Mouse (Mus musculus): ENCODE data around the gene Pctp. TPM values are rescaled to one million over a fixed set of nuclear protein-coding genes. Genes with fewer than 3 reads are reported as not detected.

Gene Pctp
- polyA plus RNA-seq, 1 experiment, result 12.3 TPM

DNA sequence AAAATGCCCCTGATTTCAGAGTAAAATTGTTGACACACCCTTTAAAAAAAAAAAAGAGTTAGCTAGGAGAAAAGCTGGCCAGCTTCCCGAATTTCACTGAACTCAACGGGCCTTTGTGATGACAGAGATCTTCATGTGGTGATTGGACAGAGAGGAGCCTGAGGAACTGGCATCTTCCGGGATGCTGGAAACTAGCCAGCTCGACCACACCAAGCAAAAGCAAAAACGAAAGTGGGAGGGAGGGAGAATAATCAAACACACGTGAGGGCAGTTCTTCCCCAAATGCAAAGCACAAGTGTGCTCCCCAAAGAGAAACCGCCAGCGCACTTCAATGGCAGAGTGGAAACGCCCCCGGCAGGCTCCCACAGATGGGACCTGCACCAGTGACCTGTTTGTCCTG is 26.7 kb upstream of the Pctp start:
- peak overlapping the region; percentile 12; the same call in 1 of the 2 replicates for H3K4me3 ChIP-seq (ENCODE audit: insufficient read depth, low read depth, low read length)
- 13% methylated on average over 10 of the region's 10 CpGs for WGBS
- H3K27me3 ChIP-seq (replicated peaks; ENCODE audit: control insufficient read depth, insufficient read depth, low read length), result peaks cover 2% of the 10 kb centered on the region; the same call in 1 of the 2 replicates
- H3K27ac ChIP-seq (ENCODE audit: insufficient read depth, low read depth, low read length), result no peak overlapping the region
- peak; percentile 75 for DNase-seq
- no peak for TF ChIP-seq POLR2A (IDR thresholded peaks at IDR 0.05; ENCODE audit: low read depth, low read length)
- TF ChIP-seq CTCF (conservative IDR thresholded peaks at IDR 0.05; ENCODE audit: insufficient read depth, insufficient read length, low read depth, low read length), result no peak
- no peaks in the 10 kb centered on the region for H3K36me3 ChIP-seq (ENCODE audit: control insufficient read depth, insufficient read depth, low read length)
- H3K4me1 ChIP-seq (ENCODE audit: control insufficient read depth, insufficient read depth, low read length), result no peaks in the 10 kb centered on the region

GRCm38 (mm10) chr11:90028746-90029145 is 26.1 kb upstream of the Pctp start:
- H3K27ac ChIP-seq (ENCODE audit: insufficient read depth, low read depth, low read length), result no peak overlapping the region
- H3K4me3 ChIP-seq (ENCODE audit: insufficient read depth, low read depth, low read length), result no peak overlapping the region
- DNase-seq, result no peak
- peaks cover 2% of the 10 kb centered on the region; the same call in 1 of the 2 replicates for H3K27me3 ChIP-seq (replicated peaks; ENCODE audit: control insufficient read depth, insufficient read depth, low read length)
- no peaks in the 10 kb centered on the region for H3K36me3 ChIP-seq (ENCODE audit: control insufficient read depth, insufficient read depth, low read length)
- 93% methylated on average over 8 of the region's 8 CpGs for WGBS
- no peak for TF ChIP-seq CTCF (conservative IDR thresholded peaks at IDR 0.05; ENCODE audit: insufficient read depth, insufficient read length, low read depth, low read length)
- H3K4me1 ChIP-seq (ENCODE audit: control insufficient read depth, insufficient read depth, low read length), result no peaks in the 10 kb centered on the region

GRCm38 (mm10) chr11:90027216-90027615 is 24.5 kb upstream of the Pctp start:
- DNase-seq, result no peak
- no peak for TF ChIP-seq CTCF (conservative IDR thresholded peaks at IDR 0.05; ENCODE audit: insufficient read depth, insufficient read length, low read depth, low read length)
- no peak for TF ChIP-seq POLR2A (IDR thresholded peaks at IDR 0.05; ENCODE audit: low read depth, low read length)
- WGBS, result 48% methylated on average over 7 of the region's 7 CpGs
- H3K27ac ChIP-seq (ENCODE audit: insufficient read depth, low read depth, low read length), result no peak overlapping the region
- no peaks in the 10 kb centered on the region for H3K27me3 ChIP-seq (replicated peaks; ENCODE audit: control insufficient read depth, insufficient read depth, low read length)
- H3K36me3 ChIP-seq (ENCODE audit: control insufficient read depth, insufficient read depth, low read length), result no peaks in the 10 kb centered on the region
- no peak overlapping the region for H3K4me3 ChIP-seq (ENCODE audit: insufficient read depth, low read depth, low read length)
- H3K4me1 ChIP-seq (ENCODE audit: control insufficient read depth, insufficient read depth, low read length), result no peaks in the 10 kb centered on the region

- TF ChIP-seq CTCF (conservative IDR thresholded peaks at IDR 0.05; ENCODE audit: insufficient read depth, insufficient read length, low read depth, low read length) (no peak), POLR2A (IDR thresholded peaks at IDR 0.05; ENCODE audit: low read depth, low read length) (no peak)
- H3K27me3 ChIP-seq (replicated peaks; ENCODE audit: control insufficient read depth, insufficient read depth, low read length), result no peaks in the 10 kb centered on the region
- no peaks in the 10 kb centered on the region for H3K36me3 ChIP-seq (ENCODE audit: control insufficient read depth, insufficient read depth, low read length)
- WGBS, result 69% methylated on average over 5 of the region's 5 CpGs
- H3K27ac ChIP-seq (ENCODE audit: insufficient read depth, low read depth, low read length), result no peak overlapping the region
- H3K4me1 ChIP-seq (ENCODE audit: control insufficient read depth, insufficient read depth, low read length), result no peaks in the 10 kb centered on the region
- no peak for DNase-seq
- H3K4me3 ChIP-seq (ENCODE audit: insufficient read depth, low read depth, low read length), result no peak overlapping the region
These were observed 24.1 kb upstream of the Pctp start for GRCm38 (mm10) chr11:90026802-90027174.

GRCm38 (mm10) chr11:90025891-90026801 is 23.5 kb upstream of the Pctp start:
- DNase-seq, result peak; percentile 44
- Histone ChIP-seq H3K27me3 (replicated peaks; ENCODE audit: control insufficient read depth, insufficient read depth, low read length) (no peaks in the 10 kb centered on the region), H3K4me1 (ENCODE audit: control insufficient read depth, insufficient read depth, low read length) (no peaks in the 10 kb centered on the region), H3K4me3 (ENCODE audit: insufficient read depth, low read depth, low read length) (no peak overlapping the region), H3K27ac (ENCODE audit: insufficient read depth, low read depth, low read length) (no peak overlapping the region), H3K36me3 (ENCODE audit: control insufficient read depth, insufficient read depth, low read length) (no peaks in the 10 kb centered on the region)
- TF ChIP-seq POLR2A (IDR thresholded peaks at IDR 0.05; ENCODE audit: low read depth, low read length) (no peak), CTCF (conservative IDR thresholded peaks at IDR 0.05; ENCODE audit: insufficient read depth, insufficient read length, low read depth, low read length) (no peak)
- 29% methylated on average over 14 of the region's 14 CpGs for WGBS

DNA sequence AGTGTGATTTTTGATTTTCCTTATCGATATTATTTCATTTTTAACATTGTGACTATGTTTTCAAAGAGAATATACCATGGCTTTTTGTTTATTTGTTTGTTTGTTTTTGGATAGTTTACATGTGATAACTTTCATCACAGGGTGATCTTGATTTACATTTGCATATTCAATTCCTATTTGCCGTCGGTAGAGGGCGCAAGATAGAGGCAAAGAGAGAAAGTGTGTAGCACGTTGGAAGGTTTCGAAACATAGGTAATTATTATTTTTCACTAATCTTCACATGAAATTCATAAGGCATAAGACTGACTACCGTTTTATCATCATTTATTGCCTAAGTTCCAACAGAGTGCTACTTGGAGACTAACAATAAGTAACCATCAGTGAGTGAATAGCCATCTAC is 16.5 kb upstream of the Pctp start:
- H3K36me3 ChIP-seq (ENCODE audit: control insufficient read depth, insufficient read depth, low read length), result no peaks in the 10 kb centered on the region
- H3K4me3 ChIP-seq (ENCODE audit: insufficient read depth, low read depth, low read length), result no peak overlapping the region
- WGBS, result 11% methylated on average over 7 of the region's 7 CpGs
- DNase-seq, result peak; percentile 51
- H3K4me1 ChIP-seq (ENCODE audit: control insufficient read depth, insufficient read depth, low read length), result no peaks in the 10 kb centered on the region
- no peak overlapping the region for H3K27ac ChIP-seq (ENCODE audit: insufficient read depth, low read depth, low read length)
- H3K27me3 ChIP-seq (replicated peaks; ENCODE audit: control insufficient read depth, insufficient read depth, low read length), result no peaks in the 10 kb centered on the region
- TF ChIP-seq CTCF (conservative IDR thresholded peaks at IDR 0.05; ENCODE audit: insufficient read depth, insufficient read length, low read depth, low read length) (0 out of 2 replicates have a peak, but pooled peaks have one; percentile 15), POLR2A (IDR thresholded peaks at IDR 0.05; ENCODE audit: low read depth, low read length) (no peak)

DNA sequence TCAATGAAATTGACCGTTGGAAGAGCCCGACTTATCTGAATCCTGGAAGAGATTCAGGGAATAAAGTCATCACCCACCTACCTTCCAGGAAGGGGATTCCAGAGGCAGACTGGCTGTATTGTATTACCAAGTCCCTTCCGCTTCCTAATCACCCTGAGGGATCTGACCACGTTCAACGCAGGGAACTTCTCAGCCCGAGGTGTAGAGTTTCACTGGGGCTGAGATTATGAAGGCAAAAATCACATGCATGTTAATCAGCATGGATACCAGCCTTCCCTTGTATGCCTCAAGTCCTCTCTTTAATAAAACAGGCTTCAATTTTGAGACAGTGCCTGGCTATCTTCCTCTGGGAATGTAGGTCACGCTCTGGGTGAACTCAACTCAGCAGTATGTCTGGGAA is 12.6 kb upstream of the Pctp start:
- no peak overlapping the region for H3K4me3 ChIP-seq (ENCODE audit: insufficient read depth, low read depth, low read length)
- WGBS, result 43% methylated on average over 7 of the region's 7 CpGs
- no peak for DNase-seq
- no peaks in the 10 kb centered on the region for H3K4me1 ChIP-seq (ENCODE audit: control insufficient read depth, insufficient read depth, low read length)
- H3K27me3 ChIP-seq (replicated peaks; ENCODE audit: control insufficient read depth, insufficient read depth, low read length), result no peaks in the 10 kb centered on the region
- TF ChIP-seq CTCF (conservative IDR thresholded peaks at IDR 0.05; ENCODE audit: insufficient read depth, insufficient read length, low read depth, low read length), result no peak
- no peak for TF ChIP-seq POLR2A (IDR thresholded peaks at IDR 0.05; ENCODE audit: low read depth, low read length)
- H3K27ac ChIP-seq (ENCODE audit: insufficient read depth, low read depth, low read length), result no peak overlapping the region
- no peaks in the 10 kb centered on the region for H3K36me3 ChIP-seq (ENCODE audit: control insufficient read depth, insufficient read depth, low read length)
